Mouse (Mus musculus) olfactory bulb, adult 2 months (tissue): Measurements from ENCODE around the gene Slc22a5.

Source experiments
- CTCF ChIP-seq: fragments of 200-500 bp; IDR thresholded peaks from 2 replicates; pipeline ENCODE4 v1.5.1; 2012; ENCODE audit warnings: low read depth, mild to moderate bottlenecking, low read length, moderate library complexity; ENCODE audit not compliant: insufficient read depth
- POLR2A ChIP-seq: fragments of 200-500 bp; IDR thresholded peaks from 2 replicates; pipeline ENCODE4 v1.6.1; 2012; ENCODE audit warnings: mild to moderate bottlenecking, low read depth, low read length, moderate library complexity; ENCODE audit not compliant: insufficient read depth

GRCm38 (mm10) chr11:53883287-53883686, 8.2 kb downstream of the Slc22a5 start:
- TF ChIP-seq POLR2A (no peak), CTCF (no peak)
